Mouse (Mus musculus): Measurements from ENCODE around the gene Lrrc4b. TPM values are rescaled to one million over a fixed set of nuclear protein-coding genes. Genes with fewer than 3 reads are reported as not detected.

Gene Lrrc4b
- polyA plus RNA-seq, 1 experiment from 2014 or later: not detected

DNA sequence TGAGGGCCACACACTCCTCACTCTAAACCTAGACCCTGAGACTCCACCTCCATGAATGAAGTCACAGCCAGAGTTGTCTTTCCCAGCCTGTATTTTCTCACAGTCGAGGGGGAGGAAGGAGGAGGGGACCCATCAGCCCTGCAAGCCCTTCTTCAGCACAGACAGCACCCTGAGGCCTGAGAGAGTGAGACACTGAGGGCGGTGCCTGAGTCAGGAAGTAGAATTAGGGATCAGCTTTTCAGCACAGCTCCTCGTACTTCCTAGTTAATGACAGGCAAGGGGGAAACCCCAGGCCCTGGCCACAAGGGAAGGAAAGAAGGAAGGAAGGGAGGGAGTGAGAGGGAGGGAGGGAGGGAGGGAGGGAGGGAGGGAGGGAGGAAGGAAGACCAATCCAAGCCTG, 24.4 kb downstream of the Lrrc4b start:
- WGBS (ENCODE audit: insufficient replicate concordance): 9% methylated on average over 3 of the region's 3 CpGs
- Histone ChIP-seq H3K4me2 (no peak overlapping the region), H3K9me3 (replicated peaks) (no peaks in the 10 kb centered on the region), H3K27ac (no peak overlapping the region), H3K36me3 (no peaks in the 10 kb centered on the region), H3K4me3 (replicated peaks) (no peak overlapping the region), H3K9ac (no peak overlapping the region), H3K27me3 (peaks cover 48% of the 10 kb centered on the region), H3K4me1 (replicated peaks) (peaks cover 9% of the 10 kb centered on the region)
- no peak for DNase-seq
- ATAC-seq (ENCODE audit: low read depth): no peak

- Histone ChIP-seq H3K9me3 (replicated peaks) (no peaks in the 10 kb centered on the region), H3K27me3 (peaks cover 59% of the 10 kb centered on the region), H3K4me3 (replicated peaks) (no peak overlapping the region), H3K27ac (no peak overlapping the region), H3K4me2 (no peak overlapping the region), H3K36me3 (no peaks in the 10 kb centered on the region), H3K4me1 (replicated peaks) (peaks cover 9% of the 10 kb centered on the region), H3K9ac (no peak overlapping the region)
- WGBS (ENCODE audit: insufficient replicate concordance): 77% methylated on average over 1 of the region's 1 CpGs
- DNase-seq (peak; percentile 53), ATAC-seq (ENCODE audit: low read depth) (peak; percentile 51; the same call in 1 of the 2 replicates)
Measured at GRCm38 (mm10) chr7:44456302-44456701, 27.5 kb downstream of the Lrrc4b start.

DNA sequence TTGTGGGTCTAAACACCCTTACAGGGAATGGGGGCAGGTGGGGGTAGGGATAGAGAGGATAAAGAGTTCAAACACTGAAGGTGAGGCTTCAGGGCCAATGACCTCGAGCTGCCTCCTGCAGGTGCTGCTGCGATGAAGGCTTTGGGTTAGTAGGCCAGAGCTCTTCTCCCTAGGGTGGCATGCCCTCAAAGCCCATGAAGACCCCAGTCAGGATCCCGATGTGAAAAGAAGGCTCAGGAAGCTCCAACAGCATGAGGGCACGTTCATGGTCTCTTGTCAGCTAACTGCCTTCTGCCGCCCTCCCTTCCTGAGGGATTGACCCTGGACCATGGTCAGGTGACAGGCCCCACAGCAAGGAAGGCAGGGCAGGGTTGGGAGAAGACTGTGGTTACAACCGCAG, 31.2 kb downstream of the Lrrc4b start:
- peaks cover 27% of the 10 kb centered on the region for H3K4me1 ChIP-seq (replicated peaks)
- 53% methylated on average over 6 of the region's 6 CpGs for WGBS (ENCODE audit: insufficient replicate concordance)
- no peak overlapping the region for H3K4me3 ChIP-seq (replicated peaks)

DNA sequence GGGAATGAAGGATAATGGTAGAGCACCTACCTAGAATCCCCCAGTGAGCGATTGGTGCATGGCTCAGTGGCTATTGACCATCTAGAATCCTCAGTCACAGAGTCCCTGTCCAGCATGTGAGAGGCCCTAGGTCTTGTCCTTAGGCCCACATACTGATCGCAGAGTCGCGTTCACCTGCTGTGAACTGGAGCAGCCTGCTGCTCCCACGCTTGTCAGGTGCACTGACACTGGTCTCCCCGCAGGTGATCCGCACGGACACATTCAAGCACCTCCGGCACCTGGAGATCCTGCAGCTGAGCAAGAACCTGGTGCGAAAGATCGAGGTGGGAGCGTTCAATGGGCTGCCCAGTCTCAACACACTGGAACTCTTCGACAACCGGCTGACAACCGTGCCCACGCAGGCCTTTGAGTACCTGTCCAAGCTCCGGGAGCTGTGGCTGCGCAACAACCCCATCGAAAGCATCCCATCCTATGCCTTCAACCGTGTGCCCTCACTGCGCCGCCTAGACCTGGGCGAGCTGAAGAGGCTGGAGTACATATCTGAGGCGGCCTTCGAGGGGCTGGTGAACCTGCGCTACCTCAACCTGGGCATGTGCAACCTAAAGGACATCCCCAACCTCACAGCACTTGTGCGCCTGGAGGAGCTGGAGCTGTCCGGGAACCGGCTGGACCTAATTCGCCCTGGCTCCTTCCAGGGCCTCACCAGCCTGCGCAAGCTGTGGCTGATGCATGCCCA, 32.1 kb downstream of the Lrrc4b start:
- Histone ChIP-seq H3K4me1 (replicated peaks) (peaks cover 34% of the 10 kb centered on the region), H3K9me3 (replicated peaks) (no peaks in the 10 kb centered on the region), H3K27ac (no peak overlapping the region), H3K27me3 (peaks cover 86% of the 10 kb centered on the region), H3K4me2 (no peak overlapping the region), H3K9ac (no peak overlapping the region), H3K36me3 (no peaks in the 10 kb centered on the region), H3K4me3 (replicated peaks) (no peak overlapping the region)
- ATAC-seq (ENCODE audit: low read depth) (no peak), DNase-seq (no peak)
- WGBS (ENCODE audit: insufficient replicate concordance): 63% methylated on average over 31 of the region's 31 CpGs

More for the DNA sequence above, 31.2 kb downstream of the Lrrc4b start:
- H3K36me3 ChIP-seq: no peaks in the 10 kb centered on the region
- peaks cover 85% of the 10 kb centered on the region for H3K27me3 ChIP-seq
- no peak overlapping the region for H3K27ac ChIP-seq
- no peak for DNase-seq
- no peak overlapping the region for H3K4me2 ChIP-seq
- H3K9ac ChIP-seq: no peak overlapping the region
- no peaks in the 10 kb centered on the region for H3K9me3 ChIP-seq (replicated peaks)
- ATAC-seq (ENCODE audit: low read depth): no peak

GRCm38 (mm10) chr7:44461503-44462217, 32.8 kb downstream of the Lrrc4b start:
- Histone ChIP-seq H3K4me2 (no peak overlapping the region), H3K27me3 (peaks cover 86% of the 10 kb centered on the region), H3K9ac (no peak overlapping the region), H3K4me3 (replicated peaks) (no peak overlapping the region), H3K27ac (no peak overlapping the region), H3K9me3 (replicated peaks) (no peaks in the 10 kb centered on the region), H3K4me1 (replicated peaks) (peaks cover 36% of the 10 kb centered on the region), H3K36me3 (no peaks in the 10 kb centered on the region)
- ATAC-seq (ENCODE audit: low read depth) (no peak), DNase-seq (no peak)
- 38% methylated on average over 54 of the region's 57 CpGs for WGBS (ENCODE audit: insufficient replicate concordance)

- 10% methylated on average over 77 of the region's 77 CpGs for WGBS (ENCODE audit: insufficient replicate concordance)
- H3K4me3 ChIP-seq (replicated peaks): no peak overlapping the region; the same call in 1 of the 2 replicates
- no peak overlapping the region for H3K9ac ChIP-seq
- no peaks in the 10 kb centered on the region for H3K36me3 ChIP-seq
- no peak for ATAC-seq (ENCODE audit: low read depth)
- no peaks in the 10 kb centered on the region for H3K9me3 ChIP-seq (replicated peaks)
- peak overlapping the region; percentile 4; the same call in 1 of the 2 replicates for H3K4me2 ChIP-seq
- no peak overlapping the region for H3K27ac ChIP-seq
- peak; percentile 64 for DNase-seq
- H3K27me3 ChIP-seq: peaks cover 79% of the 10 kb centered on the region
- peaks cover 41% of the 10 kb centered on the region for H3K4me1 ChIP-seq (replicated peaks)
Measured at GRCm38 (mm10) chr7:44462218-44463055, 33.6 kb downstream of the Lrrc4b start.

- Histone ChIP-seq H3K4me2 (no peak overlapping the region), H3K9ac (no peak overlapping the region), H3K9me3 (replicated peaks) (no peaks in the 10 kb centered on the region), H3K36me3 (no peaks in the 10 kb centered on the region), H3K27ac (no peak overlapping the region), H3K4me3 (replicated peaks) (no peak overlapping the region), H3K27me3 (peaks cover 73% of the 10 kb centered on the region), H3K4me1 (replicated peaks) (peaks cover 43% of the 10 kb centered on the region)
- no peak for DNase-seq
- 23% methylated on average over 8 of the region's 8 CpGs for WGBS (ENCODE audit: insufficient replicate concordance)
- ATAC-seq (ENCODE audit: low read depth): no peak
Measured at GRCm38 (mm10) chr7:44463056-44463425, 34.2 kb downstream of the Lrrc4b start.

GRCm38 (mm10) chr7:44463556-44464225, 34.9 kb downstream of the Lrrc4b start:
- Histone ChIP-seq H3K4me1 (replicated peaks) (peaks cover 48% of the 10 kb centered on the region), H3K9me3 (replicated peaks) (no peaks in the 10 kb centered on the region), H3K9ac (no peak overlapping the region), H3K4me2 (no peak overlapping the region), H3K4me3 (replicated peaks) (no peak overlapping the region), H3K36me3 (no peaks in the 10 kb centered on the region), H3K27ac (no peak overlapping the region), H3K27me3 (peaks cover 67% of the 10 kb centered on the region)
- ATAC-seq (ENCODE audit: low read depth): no peak
- 74% methylated on average over 10 of the region's 10 CpGs for WGBS (ENCODE audit: insufficient replicate concordance)
- DNase-seq: no peak

DNA sequence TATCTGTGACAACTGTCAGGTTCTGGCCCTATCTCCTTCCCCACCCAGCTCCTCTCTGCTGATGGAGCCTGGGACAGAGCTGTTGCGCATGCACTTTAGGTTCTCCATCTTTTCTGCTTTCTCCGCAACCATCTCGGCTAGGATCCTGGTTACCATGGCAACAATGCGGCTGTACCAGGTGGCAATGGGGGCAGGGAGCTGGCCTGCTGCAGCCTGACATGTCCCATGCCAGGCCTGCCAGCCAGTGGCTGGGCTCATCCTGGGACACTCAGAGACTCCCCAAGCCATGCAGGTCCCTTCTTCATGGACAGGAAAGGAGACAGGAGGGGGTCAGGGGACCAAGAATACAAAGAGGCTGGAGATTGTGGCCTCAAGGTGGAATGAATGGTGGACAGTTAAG, 35.7 kb downstream of the Lrrc4b start:
- 33% methylated on average over 4 of the region's 4 CpGs for WGBS (ENCODE audit: insufficient replicate concordance)
- Histone ChIP-seq H3K27me3 (peaks cover 59% of the 10 kb centered on the region), H3K9ac (peak overlapping the region; percentile 42), H3K4me2 (peak overlapping the region; percentile 35; the same call in 1 of the 2 replicates), H3K4me1 (replicated peaks) (peaks cover 56% of the 10 kb centered on the region), H3K27ac (no peak overlapping the region; the same call in 1 of the 2 replicates), H3K9me3 (replicated peaks) (no peaks in the 10 kb centered on the region), H3K4me3 (replicated peaks) (no peak overlapping the region), H3K36me3 (0 out of 2 replicates have a peak, but pooled peaks cover 5% of the 10 kb centered on the region)
- no peak for DNase-seq
- ATAC-seq (ENCODE audit: low read depth): no peak

DNA sequence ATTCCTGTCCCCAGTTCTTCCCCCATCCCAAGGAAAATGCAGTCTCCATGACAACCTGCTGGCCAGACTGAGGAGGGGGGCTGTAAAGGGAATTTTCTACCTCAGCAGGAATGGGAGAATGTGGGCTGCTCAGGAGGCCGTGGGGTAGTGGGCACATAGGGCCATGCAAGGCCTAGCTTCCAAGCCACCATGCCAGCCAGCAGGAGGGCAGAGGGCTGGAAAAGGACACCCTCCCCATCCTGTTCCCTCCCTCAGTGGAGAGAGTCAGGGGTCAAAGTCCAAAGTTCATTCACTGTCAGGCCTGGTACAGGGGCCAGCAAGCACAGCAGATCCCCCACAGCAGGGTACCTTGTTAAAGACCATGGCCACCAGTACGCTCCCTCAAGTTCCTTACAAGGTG, 36.3 kb downstream of the Lrrc4b start, which contains the start of gene Aspdh:
TSS of gene Aspdh (plus strand) at position 281 of the 400 bp plus-strand sequence.
- WGBS (ENCODE audit: insufficient replicate concordance): 60% methylated on average over 2 of the region's 2 CpGs
- no peak for DNase-seq
- peak within 1 kb of the TSS; percentile 92 for H3K4me2 ChIP-seq
- 0 out of 2 replicates have a peak, but pooled peaks cover 10% of the 10 kb centered on the region for H3K36me3 ChIP-seq
- peak within 1 kb of the TSS; percentile 16 for H3K4me3 ChIP-seq (replicated peaks)
- ATAC-seq (ENCODE audit: low read depth): no peak
- peak within 1 kb of the TSS; percentile 42 for H3K9ac ChIP-seq
- peaks cover 62% of the 10 kb centered on the region for H3K4me1 ChIP-seq (replicated peaks)
- H3K27ac ChIP-seq: peak within 1 kb of the TSS; percentile 15; the same call in 1 of the 2 replicates
- H3K27me3 ChIP-seq: peaks cover 53% of the 10 kb centered on the region
- H3K9me3 ChIP-seq (replicated peaks): no peaks in the 10 kb centered on the region

Measured in liver, embryonic 13.5 days (tissue).